Comparison of ENCODE assay signal across 18 mouse cellular contexts in genomic region chr10:67137437-67137836, GRCm38 (mm10). TPM values are rescaled to one million over a fixed set of nuclear protein-coding genes. Genes with fewer than 3 reads are reported as not detected.
DNase-seq lines count a peak whose midpoint lies in the region; ATAC-seq lines count a peak whose summit lies in the region.
"Had no signal": no experiment of that assay in that cellular context is flagged by ENCODE, and none has a peak within 500 bp of the region (broad histone marks: within the 10 kb centered on the region; RNA-seq: fewer than 3 reads in every experiment).

No protein-coding gene starts in this region.

- ATAC-seq in granulocyte monocyte progenitor cell, adult 5-6 weeks (replicated peaks; ENCODE audit: poor library complexity, severe bottlenecking): peak; percentile 65
- peak; percentile 30; the same call in 1 of the 2 replicates for ATAC-seq in neutrophil, adult 5-6 weeks (ENCODE audit: extremely low read depth, insufficient number of reproducible peaks, low FRiP score, poor library complexity, severe bottlenecking)
- ATAC-seq: forebrain, embryonic 14.5 days; forebrain, embryonic 16.5 days had no signal

- DNase-seq in A20 (ENCODE audit: low read depth, low spot score): peak; percentile 29
- DNase-seq in cerebellum, postnatal 25 days: no peak
- no peak for DNase-seq in layer of hippocampus, adult 11-12 months (ENCODE audit: low spot score)
- DNase-seq in kidney, adult 9 months: no peak
- DNase-seq: adrenal gland, adult 2 months; adrenal gland, postnatal 10 days; adrenal gland, postnatal 25 days; cerebellum, adult 11 months; cerebellum, adult 18-20 months; cerebellum, adult 8-10 months; cerebellum, adult 9-11 months; cerebellum, postnatal 14 days; embryo, embryonic 11 days had no signal

RNA-seq across cellular contexts. Expression of gene Reep3, which starts 40.7 kb away (rescaled TPM):
- total RNA-seq in granulocyte monocyte progenitor cell, adult 5-6 weeks (2014; fragmentation: Nextera tagmentation): 21.6 and 22.3 TPM in 2 replicates
- total RNA-seq in granulocyte monocyte progenitor cell, adult 5-6 weeks (2017): 11.8 and 13.4 TPM in 2 replicates
- 46.9 and 52.6 TPM in 2 replicates for total RNA-seq in neutrophil, adult 5-6 weeks (2017)
- total RNA-seq: MEL had no signal

RNA-seq across cellular contexts. Expression of gene Jmjd1c, which starts 41.5 kb away (rescaled TPM):
- 82.9 and 89.7 TPM in 2 replicates for total RNA-seq in granulocyte monocyte progenitor cell, adult 5-6 weeks (2014; fragmentation: Nextera tagmentation)
- 57.8 and 69.4 TPM in 2 replicates for total RNA-seq in granulocyte monocyte progenitor cell, adult 5-6 weeks (2017)
- total RNA-seq in neutrophil, adult 5-6 weeks (2017): 280 and 333 TPM in 2 replicates
